Mouse (Mus musculus) heart, adult 8-10 months (tissue): ENCODE data around the gene Sort1. TPM values are rescaled to one million over a fixed set of nuclear protein-coding genes. Genes with fewer than 3 reads are reported as not detected.
"Not testable (repeated sequence)": the region's sequence is repeated elsewhere in the genome, so short reads cannot be mapped to it uniquely, and the experiment has no call there.

Experiments used
- DNase-seq: peaks from one replicate; pipeline ENCODE4 v3.0.0; 2022; ENCODE audit warnings: low spot score
- total RNA-seq, 4 experiments: library from RNA; stranded (reverse); gene quantifications; 2 replicates each; pipeline ENCODE4 v1.2.4; 2022

Gene Sort1
- total RNA-seq = 10 to 100 TPM; 17.5 to 20.2 (median 19.0) TPM

GRCm38 (mm10) chr3:108283781-108284601 is at the start of gene Sort1:
Gene Sort1 (plus strand): TSS chr3:108284082.
- peak; percentile 72 for DNase-seq

GRCm38 (mm10) chr3:108237474-108238102 is 46.3 kb upstream of the Sort1 start:
- DNase-seq = not testable (repeated sequence)

GRCm38 (mm10) chr3:108241243-108241839 is 42.5 kb upstream of the Sort1 start:
- DNase-seq = no peak

- DNase-seq = no peak
Measured at GRCm38 (mm10) chr3:108246857-108247256, 37.0 kb upstream of the Sort1 start.

GRCm38 (mm10) chr3:108256719-108257637 is 26.9 kb upstream of the Sort1 start, which contains the start of gene Psma5:
Gene Psma5 (plus strand): TSS chr3:108256926.
- DNase-seq = peak; percentile 97

- no peak for DNase-seq
Measured at GRCm38 (mm10) chr3:108257831-108258500, 25.9 kb upstream of the Sort1 start.

- DNase-seq = no peak
Measured at GRCm38 (mm10) chr3:108259319-108259718, 24.6 kb upstream of the Sort1 start.

- DNase-seq = not testable (repeated sequence)
Measured at GRCm38 (mm10) chr3:108279495-108279894, 4.4 kb upstream of the Sort1 start.

- peak; percentile 65 for DNase-seq
Measured at GRCm38 (mm10) chr3:108282401-108283240, 1.3 kb upstream of the Sort1 start.

- DNase-seq = no peak
Measured at GRCm38 (mm10) chr3:108283241-108283561, 681 bp upstream of the Sort1 start.

- DNase-seq = no peak
Measured at GRCm38 (mm10) chr3:108285078-108285711, 1.3 kb downstream of the Sort1 start.

- no peak for DNase-seq
Measured at GRCm38 (mm10) chr3:108286671-108287439, 3.0 kb downstream of the Sort1 start.

- no peak for DNase-seq
Measured at GRCm38 (mm10) chr3:108287811-108288805, 4.2 kb downstream of the Sort1 start.

- no peak for DNase-seq
Measured at GRCm38 (mm10) chr3:108289311-108290130, 5.6 kb downstream of the Sort1 start.

GRCm38 (mm10) chr3:108291036-108291799 is 7.3 kb downstream of the Sort1 start:
- no peak for DNase-seq

GRCm38 (mm10) chr3:108294398-108294797 is 10.5 kb downstream of the Sort1 start:
- DNase-seq = no peak
